Mouse (Mus musculus): ENCODE measurements around the gene Tctn1. TPM values are rescaled to one million over a fixed set of nuclear protein-coding genes. Genes with fewer than 3 reads are reported as not detected.

Tctn1 gene
- total RNA-seq, 1 experiment from 2014 or later = 39.9 TPM

DNA sequence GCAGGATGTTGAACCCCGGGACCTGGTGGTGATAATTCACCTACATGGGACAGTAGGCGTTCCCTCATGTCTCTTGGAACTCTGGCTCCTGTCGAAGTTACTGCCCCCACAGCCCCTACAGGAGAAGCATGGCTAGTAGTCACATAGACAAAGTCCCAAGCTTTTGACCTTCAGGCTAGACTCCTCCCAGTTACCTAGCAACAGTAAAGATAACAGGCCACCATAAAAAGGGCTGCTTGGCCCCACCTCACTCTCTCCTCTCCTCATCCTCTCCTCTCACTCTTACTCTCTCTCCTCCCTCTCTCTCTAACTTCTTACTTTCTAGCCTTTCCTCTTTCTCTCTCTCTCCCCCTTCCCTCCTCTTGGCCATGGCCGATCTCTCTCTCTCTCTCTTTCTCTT, 63.4 kb downstream of the Tctn1 start:
- no peak for ATAC-seq (ENCODE audit: extremely low read depth, insufficient number of reproducible peaks, low FRiP score, poor library complexity, severe bottlenecking)

GRCm38 (mm10) chr5:122192347-122192746, 71.9 kb downstream of the Tctn1 start:
- peak; percentile 64 for ATAC-seq (ENCODE audit: extremely low read depth, insufficient number of reproducible peaks, low FRiP score, poor library complexity, severe bottlenecking)

GRCm38 (mm10) chr5:122191269-122192063, 72.8 kb downstream of the Tctn1 start:
- ATAC-seq (ENCODE audit: extremely low read depth, insufficient number of reproducible peaks, low FRiP score, poor library complexity, severe bottlenecking) = no peak

DNA sequence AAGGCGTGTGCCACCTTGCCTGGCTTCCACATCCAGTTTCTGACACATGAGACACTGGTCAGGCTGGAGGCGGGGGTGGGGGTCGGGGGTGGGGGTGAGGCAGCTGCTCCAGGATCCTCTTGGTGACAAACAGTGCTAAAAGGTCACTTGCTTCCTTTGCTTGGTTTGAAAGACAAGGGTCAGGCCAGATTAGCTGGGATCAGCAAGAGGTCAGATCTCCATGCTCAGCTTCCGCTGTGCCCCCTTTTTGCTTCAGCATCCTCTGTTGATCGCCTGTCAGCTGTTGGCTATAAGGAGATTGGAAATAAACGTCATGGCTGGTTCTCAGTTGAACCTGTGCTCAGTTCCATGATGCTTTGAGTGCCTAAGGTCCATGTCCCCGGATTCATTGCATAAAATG, 73.8 kb downstream of the Tctn1 start:
- ATAC-seq (ENCODE audit: extremely low read depth, insufficient number of reproducible peaks, low FRiP score, poor library complexity, severe bottlenecking) = no peak

GRCm38 (mm10) chr5:122189115-122189514, 75.1 kb downstream of the Tctn1 start:
- no peak for ATAC-seq (ENCODE audit: extremely low read depth, insufficient number of reproducible peaks, low FRiP score, poor library complexity, severe bottlenecking)

Other genes with a start within 250 kb of the Tctn1 start
- gene Cux2, start 214.4 kb downstream of the Tctn1 start, total RNA-seq (2017) = under 0.01 TPM in 1 of 2 replicates, not detected in the other
- gene Myl2, start 163.5 kb downstream of the Tctn1 start, total RNA-seq (2017) = 5.2 and 6.3 TPM in 2 replicates
- 1.1 and 2.0 TPM in 2 replicates for gene Ccdc63, start 123.6 kb downstream of the Tctn1 start, total RNA-seq (2017)
- gene Ppp1cc, start 106.2 kb downstream of the Tctn1 start, total RNA-seq (2017) = 282 and 304 TPM in 2 replicates
- 256 TPM in 2 replicates for gene Hvcn1, start 57.7 kb downstream of the Tctn1 start, total RNA-seq (2017)
- 43.0 and 46.2 TPM in 2 replicates for gene Pptc7, start 19.9 kb upstream of the Tctn1 start, total RNA-seq (2017)
- gene Rad9b, start 89.8 kb upstream of the Tctn1 start, total RNA-seq (2017) = 13.3 and 14.2 TPM in 2 replicates
- 45.1 and 60.3 TPM in 2 replicates for gene Vps29, start 89.9 kb upstream of the Tctn1 start, total RNA-seq (2017)
- gene Gpn3, start 107.4 kb upstream of the Tctn1 start, total RNA-seq (2017) = 35.0 and 40.5 TPM in 2 replicates
- gene Fam216a, start 107.9 kb upstream of the Tctn1 start, total RNA-seq (2017) = 9.3 and 12.1 TPM in 2 replicates
- 766 and 832 TPM in 2 replicates for gene Arpc3, start 127.4 kb upstream of the Tctn1 start, total RNA-seq (2017)
- 24.6 and 34.6 TPM in 2 replicates for gene Anapc7, start 157.2 kb upstream of the Tctn1 start, total RNA-seq (2017)
- gene Atp2a2, start 237.8 kb upstream of the Tctn1 start, total RNA-seq (2017) = 43.3 and 54.9 TPM in 2 replicates

Measured in neutrophil, adult 5-6 weeks (primary cell).